Mouse (Mus musculus): ENCODE results near the gene Ndufa13.
A peak's percentile ranks its signal among the peaks of the same experiment; 100 is the strongest.

Gene Ndufa13

GRCm38 (mm10) chr8:69907106-69907505 lies 4.7 kb upstream of the Ndufa13 start:
- DNase-seq (ENCODE audit: low spot score) = no peak

DNA sequence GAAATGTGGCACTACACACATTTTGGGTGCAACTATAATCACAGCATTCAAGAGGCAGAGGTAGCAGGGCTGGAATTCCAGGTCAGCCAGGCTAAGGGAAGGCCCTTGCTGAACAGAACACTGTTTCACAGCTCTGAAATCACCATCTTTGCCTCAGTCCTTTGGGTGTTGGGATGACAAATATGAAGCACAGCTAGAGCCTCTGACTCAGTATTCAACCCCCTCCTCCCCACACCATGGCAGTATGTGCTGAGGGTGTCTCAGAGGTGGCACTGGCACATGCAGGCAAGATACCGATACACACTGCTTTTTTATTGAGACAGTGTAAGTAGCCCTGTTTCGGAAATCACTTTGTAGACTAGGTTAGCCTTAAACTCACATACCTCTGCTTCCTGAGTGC lies 3.9 kb upstream of the Ndufa13 start:
- DNase-seq (ENCODE audit: low spot score) = no peak

DNA sequence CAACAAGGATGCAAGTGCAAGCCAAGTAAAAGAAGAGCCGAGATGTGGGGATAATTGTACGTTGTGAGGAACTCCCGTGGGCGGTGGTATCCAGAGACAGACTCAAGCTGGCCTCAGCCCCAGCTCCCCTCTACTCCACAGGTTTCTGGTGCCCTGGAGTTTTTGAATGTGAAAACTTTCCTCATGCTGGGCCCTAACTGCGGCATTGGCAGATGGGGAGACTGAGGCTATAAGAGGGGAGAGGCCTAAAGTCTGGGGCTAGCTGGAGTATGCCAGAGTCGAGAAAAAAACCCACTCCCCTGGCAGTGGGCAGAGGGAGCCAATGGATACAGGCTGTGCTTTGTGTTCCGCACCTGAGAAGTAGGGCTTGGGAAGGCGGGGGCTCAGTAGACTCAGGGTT lies 1.7 kb upstream of the Ndufa13 start:
- no peak for DNase-seq (ENCODE audit: low spot score)

DNA sequence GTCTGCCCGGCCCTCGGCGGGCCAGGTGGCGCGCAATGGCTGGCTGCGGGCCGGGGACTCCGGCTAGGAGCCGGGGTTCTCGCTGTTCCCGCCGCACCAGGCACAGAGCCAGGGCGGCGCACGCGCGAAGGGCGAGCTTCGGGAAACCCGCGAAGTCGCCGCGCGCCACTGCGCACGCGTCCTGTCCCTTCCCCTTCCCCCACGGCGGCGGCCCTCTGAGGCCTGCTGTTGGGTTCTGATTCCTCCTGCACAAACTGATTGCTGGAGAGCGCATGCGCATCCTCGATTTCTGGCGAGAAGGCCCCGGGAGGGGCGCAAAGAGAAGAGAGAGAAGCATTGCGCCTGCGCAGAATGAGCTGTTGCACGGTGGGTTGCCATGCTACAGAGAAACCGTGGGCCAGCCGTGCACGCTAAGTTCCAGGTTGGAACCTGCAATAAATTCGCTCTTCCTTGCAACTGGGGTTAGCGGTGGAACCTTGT lies 745 bp upstream of the Ndufa13 start:
- DNase-seq (ENCODE audit: low spot score) = peak; percentile 100

DNA sequence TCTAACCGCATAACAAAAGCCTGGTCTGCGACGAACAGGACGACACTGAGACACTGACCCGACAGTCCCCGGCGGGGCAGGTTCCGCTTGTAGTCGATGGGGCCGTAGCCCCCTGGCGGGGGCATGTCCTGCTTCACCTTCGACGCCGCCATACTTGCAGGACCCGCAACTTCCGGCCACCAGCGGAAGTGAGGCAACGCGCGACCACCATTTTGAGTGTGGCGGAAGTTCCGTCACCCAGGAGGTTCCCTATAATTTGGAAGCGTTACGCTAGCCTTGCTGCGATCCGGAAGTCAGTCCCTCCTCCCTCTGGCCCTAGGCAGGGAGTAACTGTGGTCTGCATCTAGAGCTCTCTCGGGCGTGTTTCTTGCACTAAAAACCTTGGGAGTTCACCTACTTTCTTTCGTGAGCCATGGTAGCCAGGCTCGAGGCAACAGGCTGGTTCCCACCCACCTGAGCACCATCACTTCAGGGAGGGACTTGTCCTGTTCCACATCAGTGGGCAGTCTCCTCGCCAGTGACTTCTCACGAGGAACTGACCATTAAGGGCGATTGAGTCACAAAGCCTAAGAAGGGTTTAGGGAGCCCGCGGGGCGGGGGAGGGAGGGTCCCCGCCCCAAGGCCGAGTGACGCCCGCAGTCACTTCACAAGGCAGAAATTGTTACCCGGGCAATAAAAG lies 735 bp downstream of the Ndufa13 start:
- DNase-seq (ENCODE audit: low spot score) = peak; percentile 94

DNA sequence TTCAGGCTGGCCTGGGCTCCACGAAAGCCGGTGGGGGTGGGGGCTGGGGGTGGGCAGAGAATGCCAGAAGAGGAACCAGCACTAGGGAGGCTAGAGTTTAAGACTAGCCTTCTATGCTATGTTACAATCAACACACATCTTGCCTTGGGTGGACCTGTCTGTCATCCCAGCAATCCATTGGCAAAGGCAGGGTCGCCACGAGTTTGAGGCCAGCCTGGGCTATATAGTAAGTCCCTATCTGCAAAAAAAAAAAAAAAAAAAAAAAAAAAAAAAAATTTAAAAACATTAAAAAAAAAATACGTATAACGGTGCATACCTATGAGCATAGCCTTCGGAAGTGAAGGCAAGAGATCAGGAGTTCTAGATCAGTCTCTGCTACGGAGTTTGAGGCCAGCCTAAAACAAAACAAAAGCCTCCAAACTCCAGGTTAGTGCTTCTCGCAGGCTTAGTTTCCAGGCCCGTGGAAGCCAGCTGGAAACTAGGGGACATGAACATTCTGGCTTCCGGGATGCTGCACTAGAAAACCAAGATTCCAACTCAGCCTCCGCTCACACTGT lies 1.4 kb downstream of the Ndufa13 start:
- DNase-seq (ENCODE audit: low spot score) = no peak

- DNase-seq (ENCODE audit: low spot score) = no peak
Observed at GRCm38 (mm10) chr8:69899876-69900275, 2.5 kb downstream of the Ndufa13 start.

DNA sequence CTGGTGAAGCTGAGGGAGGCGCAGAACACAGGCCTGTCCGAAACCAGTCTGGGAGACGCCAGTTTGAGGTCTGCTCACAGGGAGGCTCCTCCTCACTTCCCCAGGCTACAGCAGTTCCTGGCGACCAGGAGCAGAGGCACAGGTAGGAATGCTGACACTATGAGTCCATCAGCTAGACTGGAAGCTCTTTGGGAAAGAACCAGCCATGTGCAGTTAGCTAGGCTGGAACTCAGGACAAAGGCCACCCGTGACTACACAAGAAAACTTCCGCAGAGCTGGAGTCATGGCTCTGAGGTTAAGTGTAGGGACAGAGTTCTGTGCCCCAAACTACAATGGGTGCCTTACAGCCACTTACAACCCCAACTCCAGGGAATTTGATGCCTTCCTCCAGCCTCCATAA lies 4.5 kb downstream of the Ndufa13 start:
- DNase-seq (ENCODE audit: low spot score) = no peak

DNA sequence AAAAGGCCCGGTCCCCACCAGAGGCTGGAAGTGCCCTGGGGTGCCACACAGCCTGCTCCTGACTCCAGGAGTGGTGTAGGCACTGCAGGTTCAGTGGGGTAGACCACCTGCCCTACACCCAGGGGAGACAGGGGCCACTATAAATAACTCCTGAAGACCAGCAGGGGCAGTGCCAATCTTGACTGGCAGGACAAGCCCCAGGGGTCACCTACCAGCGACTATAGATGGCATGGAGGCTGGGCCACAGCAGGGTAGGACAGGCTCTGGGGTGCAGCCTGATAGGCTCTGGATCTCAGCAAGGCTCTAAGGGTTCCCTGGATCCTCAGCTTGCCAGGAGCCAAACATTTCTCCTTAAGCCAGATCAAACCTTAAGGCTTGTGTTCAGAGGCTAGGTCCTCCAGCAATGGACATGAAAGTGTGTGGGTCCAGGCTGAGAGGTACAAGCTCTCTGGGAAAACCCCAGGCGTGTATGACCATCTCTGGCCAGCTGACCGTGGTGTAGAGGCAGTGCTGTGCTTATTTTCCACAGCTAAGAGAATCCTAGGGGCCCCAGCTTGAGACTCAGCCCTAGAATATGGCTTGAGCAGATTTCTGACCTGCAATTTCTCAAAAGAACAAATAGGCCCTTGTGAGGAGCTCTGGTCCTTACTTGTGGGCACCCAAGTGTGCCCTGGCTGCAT lies 6.4 kb downstream of the Ndufa13 start:
- no peak for DNase-seq (ENCODE audit: low spot score)

DNA sequence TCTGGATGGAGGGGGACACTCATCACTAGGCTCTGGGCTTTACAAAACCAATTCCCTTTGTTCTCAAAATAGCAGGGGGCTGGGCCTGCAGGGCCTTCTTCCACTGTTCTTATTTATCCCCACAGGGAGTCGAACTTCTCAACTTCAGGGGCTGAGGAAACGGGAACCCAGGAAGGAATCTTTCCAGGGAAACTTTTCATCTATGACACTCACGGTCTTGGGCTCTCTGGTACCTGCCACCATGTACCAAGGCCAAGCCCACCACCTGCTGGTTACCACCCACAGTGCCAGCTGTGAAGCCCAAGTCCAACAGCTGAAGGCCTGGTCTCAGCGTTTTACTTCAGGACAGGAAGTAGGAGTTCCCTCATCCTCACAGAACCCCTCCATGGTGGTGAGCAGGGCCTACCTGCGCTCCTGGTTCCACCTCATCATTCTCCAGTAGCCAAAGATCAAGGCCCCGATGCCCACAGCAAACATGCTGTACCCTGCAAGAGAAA lies 7.5 kb downstream of the Ndufa13 start:
- DNase-seq (ENCODE audit: low spot score) = no peak

DNA sequence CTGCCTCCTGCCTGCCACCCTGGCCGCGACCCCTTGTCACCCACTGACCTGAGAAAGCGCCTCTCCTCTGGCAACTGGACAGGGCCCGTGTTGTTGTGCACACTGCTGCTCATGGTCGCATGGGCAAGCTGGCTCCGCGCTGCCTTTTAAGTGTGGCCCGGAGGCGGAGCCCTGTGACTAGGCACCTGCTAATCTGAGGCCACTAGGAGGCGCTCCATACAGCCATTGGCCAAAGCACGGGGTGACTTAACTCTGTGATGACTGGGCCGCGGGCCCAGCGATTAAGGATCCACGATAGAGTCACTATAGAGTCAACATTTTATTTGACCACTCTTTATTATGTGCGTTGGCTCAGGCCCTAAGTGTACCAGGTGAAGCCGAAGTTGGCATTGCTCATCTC lies 8.5 kb downstream of the Ndufa13 start:
- peak; percentile 81 for DNase-seq (ENCODE audit: low spot score)

DNA sequence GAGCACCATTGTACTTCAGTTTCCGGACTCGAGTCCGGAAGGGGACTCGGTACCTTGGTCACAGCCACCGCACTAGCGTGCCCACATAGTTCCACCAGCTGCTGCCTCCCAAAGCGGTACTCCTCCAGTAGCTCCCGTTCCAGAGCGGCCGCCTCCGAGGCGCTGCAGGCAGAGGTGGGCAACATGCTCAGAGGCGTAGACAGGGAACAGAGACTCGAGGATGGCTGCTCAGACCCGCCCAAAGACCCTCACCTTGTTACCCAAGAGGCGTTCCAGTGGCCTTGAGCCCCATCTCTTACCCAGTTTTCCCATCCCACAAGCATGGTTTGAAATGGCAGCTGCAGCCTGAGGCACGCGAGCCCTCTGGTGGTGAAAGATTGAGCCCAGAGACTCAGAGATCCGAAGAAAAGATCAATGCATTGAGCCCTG lies 11.5 kb downstream of the Ndufa13 start:
- DNase-seq (ENCODE audit: low spot score) = peak; percentile 77

DNA sequence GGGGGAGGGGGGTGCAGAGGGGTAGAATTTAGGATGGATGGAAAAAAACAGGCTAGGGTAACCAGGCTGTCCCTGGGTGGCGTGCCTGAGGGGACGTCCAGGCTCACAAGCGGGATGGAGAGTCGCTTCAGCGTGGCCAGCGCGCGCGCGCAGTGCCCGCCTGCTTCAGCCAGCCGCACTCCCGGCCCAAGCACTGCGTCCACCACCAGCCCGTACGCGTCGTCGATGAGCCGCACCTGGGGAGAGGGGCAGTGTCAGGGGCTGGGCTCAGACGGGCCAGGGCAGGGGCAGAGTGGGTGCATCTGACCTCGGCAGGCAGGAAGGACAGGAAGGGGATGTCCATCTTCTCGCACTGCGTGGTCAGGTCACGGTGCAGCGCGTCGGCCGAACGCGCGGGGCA lies 13.5 kb downstream of the Ndufa13 start:
- DNase-seq (ENCODE audit: low spot score) = no peak

DNA sequence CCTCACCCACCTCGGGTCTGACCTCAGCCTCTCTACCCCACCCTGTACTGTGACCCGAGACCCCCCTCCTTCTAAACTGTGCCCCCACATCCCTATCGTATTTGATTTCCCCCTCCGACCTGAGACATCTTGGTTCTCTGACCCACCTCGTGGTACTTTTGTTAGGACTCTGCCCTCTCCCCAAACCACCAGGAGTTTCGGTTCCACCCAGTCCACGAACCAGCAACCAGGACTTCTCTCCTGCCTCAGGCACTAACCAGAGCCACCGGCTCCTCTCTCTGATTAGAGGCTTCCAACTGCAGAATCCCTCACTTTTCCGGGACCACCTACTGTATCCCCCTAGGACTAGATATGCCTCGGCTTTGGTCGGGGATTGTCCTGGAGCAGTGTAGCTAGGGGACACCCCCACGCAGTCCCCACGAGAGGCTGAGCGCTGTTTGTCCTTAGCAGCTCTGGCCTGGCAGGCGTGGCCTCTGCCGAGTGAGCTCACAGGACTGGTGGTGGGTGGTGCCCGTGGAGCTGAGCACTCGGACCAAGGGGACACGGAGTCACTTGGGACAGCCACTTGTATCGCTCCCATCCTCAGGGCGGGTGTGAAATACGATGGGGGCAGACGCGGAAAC lies 14.0 kb downstream of the Ndufa13 start:
- DNase-seq (ENCODE audit: low spot score) = no peak

DNA sequence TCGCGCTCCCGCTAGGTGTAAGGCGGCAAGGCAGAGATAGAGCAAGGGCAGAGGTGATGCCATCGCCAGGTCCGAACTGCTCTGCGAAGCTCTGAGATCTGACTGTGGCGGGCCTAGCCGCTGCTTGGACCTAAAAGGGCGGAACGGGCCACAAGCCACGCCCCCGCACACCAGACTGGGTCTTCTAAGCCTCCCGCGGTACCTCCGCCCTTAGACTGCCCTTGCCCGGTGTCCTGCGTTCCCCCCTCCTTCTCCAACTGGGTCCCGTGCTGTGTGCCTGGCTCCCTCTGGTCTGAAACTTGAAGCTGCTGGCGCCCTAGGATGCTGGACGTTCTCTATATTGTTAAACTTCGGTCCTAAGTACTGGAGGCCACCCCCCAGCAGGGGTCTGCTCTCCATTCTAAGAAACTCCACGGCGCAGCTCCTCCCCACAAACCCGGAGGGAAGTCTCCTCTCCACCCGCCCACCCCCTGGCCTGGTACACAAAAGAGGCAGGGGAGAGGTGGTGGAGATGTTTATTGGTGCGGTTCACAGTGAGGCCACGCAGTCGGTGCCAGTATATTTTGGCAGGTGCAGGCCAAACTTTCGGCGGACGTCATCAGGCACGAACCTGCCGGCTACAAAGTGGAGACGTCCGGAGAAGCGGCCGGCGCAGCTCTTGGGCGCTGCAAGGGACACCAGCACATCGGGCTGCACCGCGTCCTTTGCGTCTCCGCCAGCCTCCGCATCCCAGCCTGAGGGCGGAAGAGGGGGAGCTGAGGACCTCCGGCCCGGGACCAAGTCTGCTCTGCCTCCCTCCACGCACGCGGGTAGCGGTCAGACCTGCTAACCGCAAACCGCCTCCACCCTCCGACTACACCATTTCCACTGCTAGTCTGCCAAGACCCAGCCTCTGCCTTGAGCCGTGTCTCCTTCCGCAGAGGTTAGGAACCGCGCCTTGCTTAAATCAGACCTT lies 14.8 kb downstream of the Ndufa13 start, which contains the start of gene Cilp2:
TSS of gene Cilp2 (minus strand) at position 399 of the 955 bp plus-strand sequence.
- no peak for DNase-seq (ENCODE audit: low spot score)

DNA sequence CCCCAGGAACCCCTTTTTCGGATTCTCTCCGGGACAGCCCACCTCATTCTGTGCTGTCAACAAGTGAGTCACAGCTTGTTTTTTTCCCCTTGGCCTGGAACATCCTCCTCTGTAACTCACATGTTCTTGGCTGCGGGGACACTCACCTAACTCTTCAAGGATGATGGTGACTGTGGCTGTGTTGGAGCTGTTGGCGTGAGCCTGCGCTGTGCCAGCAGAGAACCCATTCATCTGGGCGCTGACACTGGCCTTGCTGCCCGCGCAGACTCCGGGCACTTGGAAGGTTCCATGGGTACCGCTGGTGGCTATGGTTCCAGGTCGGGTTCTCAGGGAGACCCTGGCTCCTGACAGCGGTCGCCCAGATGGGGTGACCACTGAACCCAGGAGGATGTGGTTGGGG lies 18.2 kb downstream of the Ndufa13 start:
- DNase-seq (ENCODE audit: low spot score) = no peak

GRCm38 (mm10) chr8:69882833-69883600 lies 19.3 kb downstream of the Ndufa13 start:
- no peak for DNase-seq (ENCODE audit: low spot score)

DNA sequence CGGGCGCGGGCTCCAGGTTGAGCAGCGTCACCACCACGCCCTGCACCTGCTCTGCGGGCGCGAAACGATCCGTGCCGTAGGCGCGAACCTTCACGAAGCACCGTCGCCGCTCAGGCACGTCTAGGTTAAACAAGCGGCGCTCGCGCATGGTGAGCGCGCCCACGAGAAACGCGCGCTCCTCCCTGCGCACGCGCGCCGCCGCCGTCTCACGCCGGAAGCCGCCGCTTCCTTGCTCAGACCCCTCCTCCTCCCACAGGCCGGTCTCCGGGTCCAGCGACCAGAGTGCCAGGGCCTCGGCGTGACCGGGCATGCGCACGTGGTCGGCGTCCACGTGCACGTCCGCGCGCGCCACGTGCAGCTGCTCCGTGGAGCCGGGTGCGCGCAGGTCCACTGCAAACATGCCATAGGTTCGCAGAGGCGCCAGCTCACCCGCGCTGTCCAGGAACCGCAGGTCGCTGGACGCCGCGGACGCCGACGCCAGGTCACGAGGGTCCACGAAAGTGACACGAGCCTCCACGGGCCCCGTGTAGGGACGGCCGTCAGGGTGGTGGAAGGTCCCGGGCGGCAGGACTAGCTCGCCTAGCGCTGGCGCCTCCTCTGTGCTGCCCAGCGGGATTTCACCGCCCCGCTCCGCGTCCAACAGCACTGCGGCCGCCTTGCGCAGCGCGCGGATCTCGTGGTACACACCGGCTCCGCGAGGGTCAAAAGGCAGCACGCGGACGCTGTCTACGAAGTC lies 20.2 kb downstream of the Ndufa13 start:
- DNase-seq (ENCODE audit: low spot score) = peak; percentile 71

DNA sequence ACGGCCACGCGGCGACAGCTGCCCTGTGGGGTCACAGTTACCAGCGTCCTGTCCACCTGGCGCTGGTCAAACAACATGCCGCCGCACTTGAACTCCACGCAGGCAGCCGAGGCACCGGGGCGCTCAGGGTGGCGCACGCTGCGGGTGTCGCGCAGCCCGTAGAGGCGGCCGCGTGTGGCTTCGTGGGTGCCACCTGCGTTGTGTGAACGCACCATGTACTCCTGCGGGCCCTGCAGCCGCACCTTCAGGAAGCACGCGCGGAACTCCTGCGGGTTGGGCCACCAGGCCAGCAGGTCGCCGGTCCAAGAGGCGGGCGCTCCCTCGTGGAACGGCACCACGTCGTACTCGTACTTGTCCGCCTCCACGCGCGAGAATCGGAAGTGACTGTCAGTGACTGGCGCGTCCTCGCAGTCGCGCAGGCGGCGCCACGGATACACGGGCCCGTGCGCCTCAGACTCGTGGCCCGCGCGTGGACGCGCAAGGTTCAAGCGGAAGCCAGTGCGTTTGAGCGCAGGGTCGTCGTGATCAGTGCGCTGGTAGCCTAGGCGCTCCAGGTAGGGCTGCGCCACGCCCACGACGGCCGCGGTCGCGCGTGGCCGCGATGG lies 21.0 kb downstream of the Ndufa13 start:
- no peak for DNase-seq (ENCODE audit: low spot score)

DNA sequence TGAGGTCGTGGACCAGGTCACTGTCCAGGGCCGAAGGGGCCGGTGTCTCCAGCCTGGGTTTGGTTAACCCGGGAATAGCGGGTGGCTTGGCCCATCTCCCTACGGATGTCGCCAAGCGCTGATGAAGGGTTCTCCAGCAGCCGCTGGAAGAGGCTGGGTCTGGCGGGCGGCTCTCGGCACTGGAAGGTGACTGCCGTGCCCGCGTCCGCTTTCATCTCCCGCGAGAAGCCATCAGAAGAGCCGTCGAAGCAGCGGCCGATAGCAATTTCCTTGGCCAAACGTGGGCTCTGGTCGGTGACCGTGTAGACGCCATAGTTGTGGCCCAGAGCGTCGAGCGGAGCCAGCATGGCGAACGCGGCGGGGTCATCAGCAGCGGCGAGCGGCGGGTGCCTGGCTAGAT lies 21.5 kb downstream of the Ndufa13 start:
- DNase-seq (ENCODE audit: low spot score) = no peak

Measured in retina, embryonic 14.5 days (tissue).